Mouse (Mus musculus) heart, postnatal 36 days (tissue): ENCODE data around the gene Akap9. TPM values are rescaled to one million over a fixed set of nuclear protein-coding genes. Genes with fewer than 3 reads are reported as not detected.
"Not testable (repeated sequence)": the region's sequence is repeated elsewhere in the genome, so short reads cannot be mapped to it uniquely, and the experiment has no call there.

Experiments used
- DNase-seq, 2 experiments: peaks; one replicate each; pipeline ENCODE4 v3.0.0; 2021 to 2022
- intact Hi-C: fragments of 180-260 bp; cut with DNase I; formaldehyde crosslinking; loops from one replicate; pipeline ENCODE4 v1.15.1; 2025
- total RNA-seq, 2 experiments: library from RNA; stranded (reverse); gene quantifications; 2 replicates each; pipeline ENCODE4 v1.2.3; 2021

Akap9 gene
- total RNA-seq, 2 experiments from 2014 or later: 40.7 to 53.2 TPM

DNA sequence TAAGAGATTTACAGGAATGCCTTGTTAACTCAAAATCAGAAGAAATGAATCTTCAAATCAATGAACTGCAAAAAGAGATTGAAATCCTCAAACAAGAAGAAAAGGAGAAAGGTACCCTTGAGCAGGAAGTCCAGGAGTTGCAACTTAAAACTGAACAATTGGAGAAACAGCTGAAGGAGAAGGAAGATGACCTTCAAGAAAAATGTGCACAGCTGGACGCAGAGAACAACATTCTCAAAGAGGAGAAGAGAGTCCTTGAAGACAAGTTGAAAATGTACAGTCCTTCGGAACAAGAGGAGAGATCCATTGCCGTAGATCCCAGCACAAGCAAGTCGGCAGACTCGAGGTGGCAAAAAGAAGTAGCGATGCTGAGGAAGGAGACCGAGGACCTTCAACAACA lies 33.4 kb downstream of the Akap9 start:
- intact Hi-C loops: no loop called here

DNA sequence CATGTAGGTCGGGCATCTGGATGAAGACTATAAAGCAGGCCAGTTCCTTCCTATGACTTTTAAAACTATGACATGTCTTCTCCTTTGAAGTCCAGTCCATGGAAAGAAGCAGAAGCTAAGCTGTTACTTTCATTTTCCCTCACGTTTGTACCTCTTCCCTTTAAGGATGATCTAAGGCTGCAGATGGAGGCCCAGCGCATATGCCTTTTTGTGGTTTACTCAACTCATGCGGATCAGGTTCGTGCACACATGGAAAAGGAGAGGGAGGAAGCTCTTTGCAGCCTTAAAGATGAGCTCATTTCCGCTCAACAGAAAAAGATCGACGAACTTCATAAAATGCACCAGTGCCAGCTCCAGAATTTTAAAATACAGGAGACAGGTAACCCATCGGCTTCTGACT lies 40.6 kb downstream of the Akap9 start:
- intact Hi-C loops: no loop called here
- no peak for DNase-seq

More for the DNA sequence above, 33.4 kb downstream of the Akap9 start:
- DNase-seq: no peak

DNA sequence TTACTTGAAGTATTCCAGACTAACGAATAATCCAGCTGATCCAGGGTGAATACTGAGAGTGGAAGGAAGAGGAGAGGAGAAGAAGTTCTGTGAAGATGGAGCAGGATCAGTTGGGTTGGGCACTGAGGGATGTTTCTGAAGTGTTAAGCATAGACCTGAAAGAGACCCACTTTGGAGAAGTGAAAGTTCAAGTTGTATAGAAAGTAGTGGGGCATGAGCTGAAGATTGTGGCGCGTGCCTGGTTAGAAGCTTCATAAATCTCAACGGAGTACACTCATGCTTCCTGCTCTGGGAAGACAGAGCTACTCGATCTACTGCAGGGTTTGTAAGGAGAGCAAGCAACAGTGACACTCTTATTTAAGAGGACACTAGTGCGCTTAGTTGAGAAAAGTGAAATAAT lies 41.3 kb downstream of the Akap9 start:
- intact Hi-C loops: no loop called here

DNA sequence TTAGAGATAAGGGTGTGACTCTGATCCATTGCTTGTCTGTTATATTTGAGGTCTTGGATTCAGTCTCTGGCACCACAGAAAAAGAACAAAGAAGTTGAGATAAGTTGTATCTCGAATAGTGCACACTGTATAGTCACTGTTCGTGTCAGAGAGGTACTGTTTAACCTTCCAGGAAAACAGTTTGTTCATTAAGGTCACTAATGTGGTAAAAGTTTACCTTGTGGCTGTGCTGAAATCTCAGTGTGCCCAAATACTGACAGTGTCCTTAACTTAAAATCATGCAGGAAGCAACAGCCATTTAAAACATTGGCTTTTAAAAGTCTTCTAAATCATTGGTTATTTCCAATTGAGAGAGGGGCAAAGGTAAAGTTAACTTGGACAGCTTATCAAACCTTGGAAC lies 43.1 kb downstream of the Akap9 start:
- intact Hi-C loops: no loop called here
- no peak for DNase-seq

More for the DNA sequence above, 41.3 kb downstream of the Akap9 start:
- DNase-seq: no peak

DNA sequence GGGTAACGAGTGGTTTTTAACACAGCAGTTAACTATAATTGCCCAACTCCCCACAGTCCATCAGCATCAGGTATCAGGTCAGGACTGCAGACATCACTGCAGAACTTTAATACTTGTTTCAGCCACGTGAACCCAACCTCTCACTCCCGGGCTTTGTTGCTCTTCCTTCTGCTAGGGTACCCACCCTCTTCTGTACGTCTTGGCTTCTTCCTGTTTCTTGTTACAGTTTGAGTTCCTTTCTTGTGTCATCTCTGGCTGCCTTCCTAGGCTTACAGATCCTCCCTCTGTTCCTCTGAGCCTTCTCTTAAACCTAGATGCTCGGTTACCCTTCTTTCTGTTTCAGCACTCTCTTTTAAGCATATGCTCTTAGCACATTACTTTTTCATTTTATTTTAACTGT lies 45.9 kb downstream of the Akap9 start:
- intact Hi-C loops: no loop called here
- DNase-seq: no peak

DNA sequence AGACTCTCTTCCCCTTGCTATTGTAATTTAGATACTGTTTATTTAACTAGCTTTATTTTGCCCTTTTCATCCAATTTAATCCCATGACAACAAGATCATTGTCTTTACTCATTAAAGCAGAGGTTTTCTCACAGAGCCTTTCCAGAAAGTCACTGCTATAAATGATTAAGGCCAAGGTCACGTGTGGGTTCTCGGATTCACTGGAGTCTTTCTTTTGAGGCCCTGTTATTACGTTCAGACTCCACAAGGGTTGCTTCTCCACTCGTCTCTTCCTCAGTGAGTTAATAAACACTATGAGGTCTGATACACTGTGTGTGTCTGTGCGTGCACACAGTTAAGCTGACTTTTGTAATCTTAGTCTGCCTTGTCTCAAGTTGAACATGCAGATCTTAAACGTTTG lies 47.0 kb downstream of the Akap9 start:
- intact Hi-C loops: no loop called here
- no peak for DNase-seq

DNA sequence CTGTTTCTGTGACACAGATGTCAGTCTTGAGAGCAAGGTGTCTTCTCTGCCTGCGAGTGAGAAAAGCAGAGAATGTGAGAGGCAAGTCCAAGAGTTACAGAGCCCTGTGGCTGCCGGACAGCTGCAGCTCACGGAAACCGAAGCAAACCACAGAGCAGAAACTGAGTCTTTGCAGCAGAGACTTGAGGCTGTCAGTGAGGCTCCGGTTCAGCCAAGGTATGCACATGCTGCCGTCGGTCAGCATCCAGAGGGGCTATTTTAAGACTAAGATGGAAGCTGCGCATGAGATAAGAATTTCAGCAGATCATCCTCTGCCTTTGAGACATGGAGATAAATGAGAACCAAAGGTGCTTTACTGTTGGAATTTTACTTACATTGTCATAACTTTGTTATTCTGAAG lies 48.3 kb downstream of the Akap9 start:
- no peak for DNase-seq

DNA sequence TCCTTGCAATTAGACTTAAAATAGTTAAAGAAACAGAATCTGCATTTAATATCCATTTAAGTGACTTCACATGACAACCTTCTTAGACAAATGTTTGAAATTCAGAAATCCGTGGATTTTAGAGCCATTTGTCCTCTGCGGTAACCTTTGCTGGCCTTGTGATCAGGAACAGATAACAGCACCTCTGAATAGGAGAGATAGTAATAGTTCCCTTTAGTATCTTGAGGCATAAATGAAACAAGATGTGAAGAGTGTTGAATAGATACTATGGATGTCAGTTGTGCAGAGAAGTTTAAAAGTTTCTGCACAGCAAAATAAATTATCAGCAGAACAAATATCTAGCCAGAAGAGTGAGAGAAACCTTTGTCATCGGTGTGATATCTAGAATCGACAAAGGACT lies 50.0 kb downstream of the Akap9 start:
- intact Hi-C loops: no loop called here

More for the DNA sequence above, 48.3 kb downstream of the Akap9 start:
- intact Hi-C loops: no loop called here

DNA sequence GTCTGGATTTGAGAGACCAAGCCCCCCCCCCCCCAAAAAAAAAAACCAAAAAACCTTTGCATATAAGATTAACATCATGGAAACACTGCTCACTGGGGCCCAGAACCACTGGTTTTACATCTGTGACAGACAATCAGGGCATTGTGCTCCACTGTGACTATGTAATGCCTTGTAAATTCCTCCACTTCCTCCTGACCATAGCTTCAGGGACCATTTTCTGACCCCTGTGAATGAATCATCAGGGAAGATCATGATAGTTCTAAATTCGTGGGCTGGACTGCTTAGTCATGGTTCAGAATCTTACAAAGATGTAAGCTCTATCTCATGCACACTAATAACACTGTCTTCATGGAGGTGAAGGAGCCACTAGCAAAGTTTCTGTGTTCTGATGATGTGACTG lies 61.8 kb downstream of the Akap9 start:
- DNase-seq: no peak
- intact Hi-C loops: no loop called here

More for the DNA sequence above, 50.0 kb downstream of the Akap9 start:
- DNase-seq: no peak

DNA sequence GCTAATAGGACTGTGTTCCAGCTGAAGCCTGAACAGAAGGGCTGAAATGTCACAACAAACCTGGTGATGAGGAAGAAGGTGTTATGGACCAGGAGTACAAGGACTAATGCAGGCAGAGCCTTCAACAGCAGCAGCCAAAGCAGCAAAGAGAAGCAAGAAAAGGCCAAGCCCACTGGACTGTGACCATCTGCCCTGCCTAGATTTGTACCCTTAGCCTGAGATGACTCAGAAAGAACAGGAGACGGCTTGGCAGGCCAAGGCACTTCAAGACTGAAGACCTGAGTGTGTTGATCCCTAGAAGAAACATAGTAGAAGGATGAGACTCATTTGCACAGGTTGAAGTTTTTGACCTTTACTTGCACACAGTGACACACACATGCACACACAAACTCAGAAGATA lies 62.6 kb downstream of the Akap9 start:
- DNase-seq: no peak
- intact Hi-C loops: no loop called here

DNA sequence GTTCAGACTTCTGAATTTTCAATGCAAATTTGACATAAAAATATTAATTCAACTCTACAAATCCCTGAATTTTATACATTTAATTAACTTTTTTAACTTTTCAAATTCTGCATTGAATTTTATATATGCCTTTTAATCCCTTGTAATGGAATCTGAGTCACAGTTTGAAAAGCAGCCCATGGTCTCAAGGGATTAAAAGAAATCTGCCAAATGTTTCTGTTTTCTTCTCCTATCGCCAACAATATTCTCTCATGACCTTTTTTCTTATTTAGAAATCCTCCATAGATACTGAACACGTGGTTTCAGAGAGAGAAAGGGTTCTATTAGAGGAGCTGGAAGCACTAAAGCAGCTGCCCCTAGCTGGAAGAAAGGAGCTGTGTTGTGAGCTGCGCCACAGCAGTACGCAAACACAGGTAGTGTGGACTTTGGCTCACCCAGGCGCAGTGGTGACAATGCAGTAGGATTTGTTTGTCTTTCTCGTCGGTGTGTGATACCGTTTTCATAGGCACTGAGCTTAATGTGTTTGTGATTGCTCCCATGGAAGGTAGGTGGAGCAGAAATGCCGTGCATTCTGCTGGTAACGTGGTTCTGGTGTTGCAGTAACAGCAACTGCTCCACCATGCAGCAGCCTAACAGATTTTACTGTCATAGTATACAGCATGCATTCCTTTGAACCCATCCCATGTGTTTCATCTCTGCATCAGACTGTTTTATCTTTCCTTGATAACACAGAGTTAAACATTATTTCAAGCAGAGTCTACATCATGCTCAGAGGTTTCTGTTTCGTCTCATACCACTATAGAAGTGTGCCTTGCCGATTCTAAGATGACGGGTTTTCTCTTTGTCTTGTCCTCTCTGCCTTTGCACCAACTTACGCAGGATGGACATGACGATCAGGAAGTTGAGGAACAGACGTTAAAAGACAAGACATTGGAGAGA lies 76.9 kb downstream of the Akap9 start:
- DNase-seq: no peak
- intact Hi-C loops: no loop called here

DNA sequence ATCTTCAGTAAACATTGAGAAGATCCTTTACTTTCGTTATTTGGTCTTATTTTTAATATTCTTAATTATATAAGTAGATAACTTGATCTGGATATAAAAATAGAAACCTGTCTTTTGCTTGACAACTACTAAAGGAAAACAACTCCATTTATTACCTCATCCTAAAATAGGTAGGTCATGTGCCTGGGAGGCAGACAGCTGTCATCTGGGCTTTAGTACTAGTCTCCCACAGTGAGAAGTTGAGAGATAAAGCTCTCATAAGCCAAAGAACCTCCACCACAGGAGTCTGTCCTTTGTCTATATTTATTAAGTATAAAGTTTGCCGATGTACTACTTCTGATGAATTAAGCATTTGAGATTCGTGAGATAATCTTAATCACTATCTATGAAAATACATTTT lies 78.8 kb downstream of the Akap9 start:
- intact Hi-C loops: no loop called here
- DNase-seq: no peak

DNA sequence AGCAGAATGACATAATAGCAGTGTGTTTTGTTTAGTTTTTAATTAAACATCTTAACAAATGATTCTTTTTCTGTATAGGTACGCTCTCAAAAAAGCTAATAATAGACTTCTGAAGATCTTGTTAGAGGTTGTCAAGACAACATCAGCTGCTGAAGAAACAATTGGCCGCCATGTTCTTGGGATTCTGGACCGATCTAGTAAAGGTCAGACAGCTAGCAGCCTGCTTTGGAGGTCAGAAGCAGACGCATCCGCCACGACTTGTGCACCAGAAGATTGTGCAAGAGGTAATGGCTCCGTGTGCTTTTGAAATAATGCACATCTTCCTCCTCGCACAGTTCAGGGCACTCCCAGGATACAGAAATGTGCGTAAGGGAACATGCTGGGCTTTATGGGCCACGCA lies 80.4 kb downstream of the Akap9 start:
- intact Hi-C loops: loop anchor here (2.0 kb wide), 1 partner anchor 15 kb away; no protein-coding TSS in a partner anchor
- no peak for DNase-seq

DNA sequence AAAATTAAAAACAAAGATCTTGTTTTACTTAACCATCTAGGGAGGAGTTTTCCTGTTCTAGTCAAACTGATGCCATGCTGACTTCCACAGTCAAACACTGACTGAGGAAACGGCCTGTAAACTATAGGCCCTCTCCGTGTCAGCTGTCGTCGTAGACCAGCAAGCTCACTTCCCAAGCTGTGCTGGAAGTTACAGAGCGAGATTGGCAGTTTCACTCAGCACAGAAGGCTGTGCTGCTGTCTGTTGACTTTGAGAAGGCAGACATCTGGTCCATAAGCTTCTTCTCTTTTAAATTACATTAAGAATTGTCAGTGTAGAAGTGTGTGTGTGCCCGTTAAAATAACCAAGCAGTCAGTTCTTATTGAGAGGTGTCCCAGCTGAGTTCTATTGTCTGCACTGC lies 81.7 kb downstream of the Akap9 start:
- DNase-seq: no peak
- intact Hi-C loops: loop anchor here (2.0 kb wide), 1 partner anchor 13 kb away; no protein-coding TSS in a partner anchor

DNA sequence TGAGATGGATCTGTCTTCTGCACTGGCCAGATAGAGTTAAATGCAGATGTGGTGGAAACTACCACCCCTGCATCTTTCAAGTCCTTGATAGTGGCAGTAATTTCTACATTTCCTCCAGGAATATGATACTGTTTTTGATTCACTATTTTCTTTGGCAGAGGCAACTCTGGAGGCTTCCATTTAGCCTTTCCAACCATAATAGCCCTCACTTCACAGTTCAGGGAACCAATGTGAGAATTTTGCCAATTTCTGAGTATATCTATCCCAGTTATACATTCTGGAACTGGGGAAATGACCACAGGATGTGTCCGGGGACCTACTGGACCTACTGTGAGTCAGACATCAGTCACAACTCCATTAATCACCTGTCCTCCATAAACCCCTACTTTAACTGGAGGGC lies 89.8 kb downstream of the Akap9 start:
- intact Hi-C loops, DNase-seq: not testable (repeated sequence)

DNA sequence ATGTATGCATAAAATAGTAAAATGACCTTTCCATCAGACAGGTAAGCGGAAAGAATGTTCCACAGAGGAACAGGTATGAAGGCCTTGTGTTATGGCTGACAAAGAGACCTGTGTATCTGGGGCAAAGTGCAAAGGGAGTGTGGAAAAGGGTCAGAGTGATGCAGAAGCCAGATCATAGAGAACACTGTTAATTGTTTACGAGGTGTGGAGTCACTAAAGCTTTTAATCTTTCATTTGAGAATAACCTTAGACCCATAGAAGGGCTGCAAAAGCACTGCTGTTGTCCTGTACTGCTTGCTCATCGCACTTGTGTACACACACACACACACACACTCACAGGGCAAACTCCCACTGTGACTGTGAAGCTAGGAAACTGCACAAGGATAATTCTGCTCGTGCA lies 91.5 kb downstream of the Akap9 start:
- no peak for DNase-seq
- intact Hi-C loops: no loop called here

DNA sequence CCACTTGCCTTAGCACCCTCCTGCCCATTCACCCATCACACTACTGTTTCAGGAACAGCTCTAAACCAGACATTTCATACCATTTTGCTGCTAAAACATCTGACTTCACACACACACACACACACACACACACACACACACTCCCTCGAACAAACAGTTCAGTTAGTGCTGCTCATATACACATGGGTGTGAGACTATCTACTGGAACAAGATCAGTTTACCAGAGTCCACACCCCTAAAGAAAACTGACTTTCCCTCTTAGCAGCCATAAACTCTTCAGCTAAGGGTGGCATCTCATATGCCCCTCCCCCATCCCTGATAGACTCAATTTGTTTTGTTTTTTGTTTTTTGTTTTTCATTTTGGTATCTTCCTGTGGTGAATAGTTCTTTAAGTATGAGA lies 92.2 kb downstream of the Akap9 start:
- DNase-seq: no peak
- intact Hi-C loops: no loop called here

DNA sequence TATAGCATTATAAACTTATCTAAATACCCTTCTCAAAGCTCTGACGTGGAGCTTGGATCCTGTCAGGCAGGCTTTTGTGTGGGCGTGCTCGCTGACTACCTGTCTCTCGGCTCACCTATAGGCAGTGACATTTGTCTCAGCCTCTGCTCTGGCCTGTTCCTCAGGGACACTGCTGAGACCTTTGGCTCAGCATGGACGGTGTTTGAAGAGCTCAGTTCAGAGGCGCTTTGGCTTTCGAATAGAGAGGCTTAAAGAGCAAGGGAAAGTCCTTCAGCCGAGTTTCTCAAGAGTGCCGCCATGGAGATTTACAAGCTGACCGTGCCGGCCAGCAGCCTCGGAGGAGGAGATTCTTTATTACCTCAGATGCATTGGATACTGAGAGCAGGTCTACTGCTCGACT lies 95.3 kb downstream of the Akap9 start:
- intact Hi-C loops: loop anchor here (2.0 kb wide), 1 partner anchor 14 kb away; no protein-coding TSS in a partner anchor
- no peak for DNase-seq

DNA sequence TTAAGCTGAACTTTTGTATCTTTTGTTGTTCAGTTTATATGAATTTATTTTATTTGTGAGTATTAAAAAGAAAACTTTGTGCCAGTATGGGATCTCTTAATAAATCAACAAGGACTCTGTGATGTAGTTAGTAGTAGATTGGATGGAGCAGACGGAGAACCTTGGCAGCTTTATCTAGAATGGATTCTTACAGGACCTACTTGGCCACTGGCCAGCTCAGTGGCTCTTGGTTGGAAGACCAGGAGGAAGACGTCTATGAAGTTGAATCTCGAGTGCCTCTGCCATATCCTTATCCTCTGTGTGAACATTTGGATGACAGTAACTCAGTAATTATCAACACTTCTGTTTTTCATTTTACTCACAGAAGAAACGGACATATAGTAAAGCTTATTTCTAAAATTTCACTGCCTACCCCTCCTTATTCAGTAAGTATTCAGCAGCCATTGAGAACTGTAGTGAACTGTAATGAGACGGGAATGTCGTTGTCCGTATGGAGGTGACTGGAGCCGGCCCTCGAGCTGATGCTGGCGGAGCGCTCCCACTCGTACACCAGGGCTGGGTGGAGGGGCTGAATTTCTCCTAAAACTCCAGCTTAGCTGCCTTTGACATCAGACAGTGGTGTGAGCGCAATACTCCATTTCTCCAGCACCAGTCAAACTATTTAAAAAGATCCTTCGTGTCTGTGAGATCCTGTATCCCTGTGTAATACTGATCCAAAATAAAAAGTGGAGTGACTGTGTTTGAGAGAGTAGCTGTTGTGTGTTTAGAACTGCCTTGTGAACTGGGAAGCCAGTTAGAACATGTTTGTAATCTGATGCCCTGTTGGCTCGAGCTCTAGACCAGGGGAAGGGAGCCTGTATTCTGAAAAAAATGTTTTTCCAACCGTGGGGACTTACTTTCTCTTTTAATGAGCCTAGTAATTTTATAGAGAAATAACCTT lies 96.2 kb downstream of the Akap9 start:
- DNase-seq: peak; percentile 32 to 38
- intact Hi-C loops: loop anchor here (2.0 kb wide), 1 partner anchor 15 kb away; no protein-coding TSS in a partner anchor

DNA sequence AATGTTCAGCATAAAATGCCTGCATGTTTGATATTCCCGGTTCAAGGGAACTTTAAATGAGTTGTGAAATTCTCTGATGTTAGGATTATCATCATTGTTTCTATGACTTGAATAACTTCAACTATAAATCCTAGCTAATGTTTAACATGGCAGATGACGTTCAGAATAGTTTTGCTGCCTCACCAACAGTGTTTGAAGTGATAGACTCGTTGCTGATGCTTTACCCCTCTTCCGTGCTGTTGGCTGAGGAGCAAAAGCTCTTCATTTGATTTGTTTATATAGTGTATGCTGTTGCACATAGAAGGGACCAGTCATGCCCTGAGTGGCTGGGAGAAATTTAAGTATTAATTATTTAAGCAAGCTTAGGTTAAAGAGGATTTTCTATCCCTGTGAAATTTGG lies 96.9 kb downstream of the Akap9 start:
- DNase-seq: no peak
- intact Hi-C loops: no loop called here

DNA sequence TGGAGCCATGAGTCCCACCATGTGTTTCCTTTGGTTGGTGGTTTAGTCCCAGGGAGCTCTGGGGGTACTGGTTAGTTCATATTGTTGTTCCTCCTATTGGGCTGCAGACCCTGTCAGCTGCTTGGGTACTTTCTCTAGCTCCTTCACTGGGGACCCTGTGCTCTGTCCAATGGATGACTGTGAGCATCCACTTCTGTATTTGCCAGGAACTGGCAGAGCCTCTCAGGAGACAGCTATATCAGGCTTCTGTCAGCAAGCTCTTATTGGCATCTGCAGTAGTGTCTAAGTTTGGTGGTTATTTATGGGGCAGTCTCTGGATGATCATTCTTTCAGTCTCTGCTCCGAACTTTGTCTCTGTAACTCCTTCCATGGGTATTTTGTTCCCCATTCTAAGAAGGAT lies 98.5 kb downstream of the Akap9 start:
- DNase-seq, intact Hi-C loops: not testable (repeated sequence)
